Mouse (Mus musculus) liver, embryonic 12.5 days (tissue): ENCODE data around the gene Slc2a9. TPM values are rescaled to one million over a fixed set of nuclear protein-coding genes. Genes with fewer than 3 reads are reported as not detected.

Experiments
- ATAC-seq: fragments of 200-750 bp; cut with Nextera tagmentation; 2 replicates; pipeline ENCODE4 v1.8.0; 2017; ENCODE audit warnings: moderate number of reproducible peaks, mild to moderate bottlenecking, moderate library complexity
- H3K27ac ChIP-seq: fragments of 300-500 bp; sonication (generic); 2 replicates; pipeline ENCODE4 v1.5.1; 2016; ENCODE audit warnings: mild to moderate bottlenecking
- H3K27me3 ChIP-seq: fragments of 300-500 bp; sonication (generic); replicated peaks from 2 replicates; pipeline ENCODE4 v1.6.1; 2016; ENCODE audit warnings: mild to moderate bottlenecking, moderate library complexity
- H3K36me3 ChIP-seq: fragments of 300-500 bp; sonication (generic); 2 replicates; pipeline ENCODE4 v1.6.1; 2016; ENCODE audit warnings: mild to moderate bottlenecking, moderate library complexity
- H3K4me1 ChIP-seq: fragments of 300-500 bp; sonication (generic); 2 replicates; pipeline ENCODE4 v1.6.1; 2016
- H3K4me2 ChIP-seq: fragments of 300-500 bp; sonication (generic); 2 replicates; pipeline ENCODE4 v1.6.1; 2016; ENCODE audit warnings: mild to moderate bottlenecking, moderate library complexity
- H3K4me3 ChIP-seq: fragments of 300-500 bp; sonication (generic); 2 replicates; pipeline ENCODE4 v1.5.1; 2016; ENCODE audit warnings: mild to moderate bottlenecking, moderate library complexity
- H3K9ac ChIP-seq: fragments of 300-500 bp; sonication (generic); 2 replicates; pipeline ENCODE4 v1.6.1; 2016; ENCODE audit warnings: mild to moderate bottlenecking, moderate library complexity
- H3K9me3 ChIP-seq: fragments of 300-500 bp; sonication (generic); replicated peaks from 2 replicates; pipeline ENCODE4 v1.6.1; 2016; ENCODE audit warnings: mild to moderate bottlenecking, moderate library complexity
- WGBS: fragments of 180-500 bp; shearing (Covaris S2); methylation state at CpG from one replicate; pipeline ENCODE4 v1.1.7; 2016; ENCODE audit not compliant: insufficient replicate concordance; 5-methylcytosine and 5-hydroxymethylcytosine counted together
- polyA plus RNA-seq: library from polyadenylated mRNA; unstranded; fragments of >200 nt; fragmentation: Nextera tagmentation; extraction: Ambion mirVana; gene quantifications from 2 replicates; pipeline ENCODE4 v1.2.1, GENCODE M21; 2016

Gene Slc2a9
- polyA plus RNA-seq, 1 experiment from 2014 or later: 0.60 TPM

GRCm38 (mm10) chr5:38536822-38537221, 33.9 kb upstream of the Slc2a9 start:
- no peak overlapping the region for H3K27ac ChIP-seq
- H3K9me3 ChIP-seq: no peaks in the 10 kb centered on the region
- H3K9ac ChIP-seq: no peak overlapping the region
- H3K36me3 ChIP-seq: peaks cover 99% of the 10 kb centered on the region
- no peaks in the 10 kb centered on the region for H3K27me3 ChIP-seq
- H3K4me3 ChIP-seq: no peak overlapping the region
- H3K4me1 ChIP-seq: peaks cover 4% of the 10 kb centered on the region; the same call in 1 of the 2 replicates
- WGBS: 83% methylated on average over 3 of the region's 3 CpGs
- no peak overlapping the region for H3K4me2 ChIP-seq
- ATAC-seq: no peak

GRCm38 (mm10) chr5:38532084-38532483, 29.1 kb upstream of the Slc2a9 start:
- WGBS: 82% methylated on average over 4 of the region's 4 CpGs
- Histone ChIP-seq H3K9me3 (no peaks in the 10 kb centered on the region), H3K4me3 (no peak overlapping the region), H3K27me3 (no peaks in the 10 kb centered on the region), H3K4me1 (no peaks in the 10 kb centered on the region), H3K36me3 (peaks cover 99% of the 10 kb centered on the region), H3K9ac (no peak overlapping the region), H3K27ac (no peak overlapping the region), H3K4me2 (no peak overlapping the region)
- no peak for ATAC-seq

GRCm38 (mm10) chr5:38529724-38530428, 26.9 kb upstream of the Slc2a9 start:
- ATAC-seq: 0 out of 2 replicates have a peak, but pooled peaks have one; percentile 9
- H3K9ac ChIP-seq: no peak overlapping the region
- no peak overlapping the region for H3K4me3 ChIP-seq
- H3K27ac ChIP-seq: no peak overlapping the region
- H3K4me2 ChIP-seq: no peak overlapping the region
- WGBS: 80% methylated on average over 6 of the region's 6 CpGs
- H3K4me1 ChIP-seq: no peaks in the 10 kb centered on the region
- peaks cover 98% of the 10 kb centered on the region for H3K36me3 ChIP-seq
- no peaks in the 10 kb centered on the region for H3K9me3 ChIP-seq
- H3K27me3 ChIP-seq: no peaks in the 10 kb centered on the region

- Histone ChIP-seq H3K27ac (no peak overlapping the region), H3K9ac (no peak overlapping the region), H3K36me3 (peaks cover 65% of the 10 kb centered on the region), H3K4me3 (no peak overlapping the region), H3K4me2 (no peak overlapping the region), H3K9me3 (no peaks in the 10 kb centered on the region), H3K27me3 (no peaks in the 10 kb centered on the region), H3K4me1 (no peaks in the 10 kb centered on the region)
- WGBS: 91% methylated on average over 5 of the region's 5 CpGs
- no peak for ATAC-seq
Observed at GRCm38 (mm10) chr5:38522977-38523376, 20.0 kb upstream of the Slc2a9 start.

- no peak overlapping the region for H3K4me2 ChIP-seq
- H3K4me1 ChIP-seq: peaks cover 4% of the 10 kb centered on the region
- no peak for ATAC-seq
- H3K9me3 ChIP-seq: no peaks in the 10 kb centered on the region
- no peak overlapping the region for H3K27ac ChIP-seq
- H3K4me3 ChIP-seq: no peak overlapping the region
- 50% methylated on average over 1 of the region's 1 CpGs for WGBS
- H3K9ac ChIP-seq: no peak overlapping the region
- no peaks in the 10 kb centered on the region for H3K27me3 ChIP-seq
- H3K36me3 ChIP-seq: peaks cover 63% of the 10 kb centered on the region
Observed at GRCm38 (mm10) chr5:38520838-38521237, 17.9 kb upstream of the Slc2a9 start.

- Histone ChIP-seq H3K27ac (no peak overlapping the region), H3K4me3 (no peak overlapping the region), H3K9me3 (no peaks in the 10 kb centered on the region), H3K27me3 (no peaks in the 10 kb centered on the region), H3K9ac (no peak overlapping the region), H3K4me2 (no peak overlapping the region), H3K36me3 (peaks cover 72% of the 10 kb centered on the region), H3K4me1 (peaks cover 26% of the 10 kb centered on the region)
- no peak for ATAC-seq
- WGBS: 20% methylated on average over 6 of the region's 6 CpGs
Observed at GRCm38 (mm10) chr5:38516267-38516666, 13.3 kb upstream of the Slc2a9 start.

- no peak for ATAC-seq
- Histone ChIP-seq H3K4me3 (0 out of 2 replicates have a peak overlapping the region, but pooled peaks have one; percentile 7), H3K4me1 (peaks cover 55% of the 10 kb centered on the region), H3K27ac (peak overlapping the region; percentile 61), H3K4me2 (peak overlapping the region; percentile 48), H3K27me3 (no peaks in the 10 kb centered on the region), H3K9me3 (no peaks in the 10 kb centered on the region), H3K9ac (no peak overlapping the region), H3K36me3 (peaks cover 68% of the 10 kb centered on the region)
- WGBS: 36% methylated on average over 2 of the region's 2 CpGs
Observed at GRCm38 (mm10) chr5:38512991-38513390, 10.0 kb upstream of the Slc2a9 start.

GRCm38 (mm10) chr5:38509568-38509967, 6.6 kb upstream of the Slc2a9 start:
- 18% methylated on average over 4 of the region's 4 CpGs for WGBS

GRCm38 (mm10) chr5:38505435-38505765, 2.5 kb upstream of the Slc2a9 start:
- Histone ChIP-seq H3K4me2 (peak overlapping the region; percentile 45), H3K27me3 (no peaks in the 10 kb centered on the region), H3K4me1 (peaks cover 88% of the 10 kb centered on the region), H3K36me3 (peaks cover 2% of the 10 kb centered on the region; the same call in 1 of the 2 replicates), H3K9ac (peak overlapping the region; percentile 65), H3K9me3 (no peaks in the 10 kb centered on the region), H3K4me3 (no peak overlapping the region), H3K27ac (peak overlapping the region; percentile 96)
- 16% methylated on average over 3 of the region's 3 CpGs for WGBS
- peak; percentile 25 for ATAC-seq

More at GRCm38 (mm10) chr5:38509568-38509967, 6.6 kb upstream of the Slc2a9 start:
- no peaks in the 10 kb centered on the region for H3K27me3 ChIP-seq
- H3K27ac ChIP-seq: peak overlapping the region; percentile 96
- H3K9ac ChIP-seq: peak overlapping the region; percentile 74
- peak overlapping the region; percentile 63 for H3K4me3 ChIP-seq
- peaks cover 84% of the 10 kb centered on the region for H3K4me1 ChIP-seq
- peak overlapping the region; percentile 73 for H3K4me2 ChIP-seq
- H3K9me3 ChIP-seq: no peaks in the 10 kb centered on the region
- ATAC-seq: peak; percentile 94
- H3K36me3 ChIP-seq: peaks cover 37% of the 10 kb centered on the region

- no peak for ATAC-seq
- Histone ChIP-seq H3K4me3 (no peak overlapping the region), H3K27ac (peak overlapping the region; percentile 96), H3K4me1 (peaks cover 88% of the 10 kb centered on the region), H3K36me3 (no peaks in the 10 kb centered on the region; the same call in 1 of the 2 replicates), H3K4me2 (peak overlapping the region; percentile 45), H3K9me3 (no peaks in the 10 kb centered on the region), H3K27me3 (no peaks in the 10 kb centered on the region), H3K9ac (peak overlapping the region; percentile 65)
- WGBS: 28% methylated on average over 6 of the region's 6 CpGs
Observed at GRCm38 (mm10) chr5:38504747-38505434, 1.9 kb upstream of the Slc2a9 start.

GRCm38 (mm10) chr5:38504116-38504515, 1.2 kb upstream of the Slc2a9 start:
- Histone ChIP-seq H3K4me3 (no peak overlapping the region), H3K9ac (no peak overlapping the region), H3K36me3 (no peaks in the 10 kb centered on the region), H3K4me1 (peaks cover 90% of the 10 kb centered on the region), H3K27me3 (no peaks in the 10 kb centered on the region), H3K27ac (peak overlapping the region; percentile 96), H3K9me3 (no peaks in the 10 kb centered on the region), H3K4me2 (no peak overlapping the region)
- ATAC-seq: no peak
- 77% methylated on average over 1 of the region's 1 CpGs for WGBS

- no peaks in the 10 kb centered on the region for H3K36me3 ChIP-seq
- H3K9me3 ChIP-seq: no peaks in the 10 kb centered on the region
- peaks cover 72% of the 10 kb centered on the region for H3K4me1 ChIP-seq
- peak overlapping the region; percentile 84 for H3K27ac ChIP-seq
- H3K9ac ChIP-seq: peak overlapping the region; percentile 27
- H3K4me2 ChIP-seq: peak overlapping the region; percentile 15; the same call in 1 of the 2 replicates
- WGBS: 63% methylated on average over 8 of the region's 8 CpGs
- no peak overlapping the region for H3K4me3 ChIP-seq
- no peaks in the 10 kb centered on the region for H3K27me3 ChIP-seq
- peak; percentile 74 for ATAC-seq
Observed at GRCm38 (mm10) chr5:38500043-38500442, 2.9 kb downstream of the Slc2a9 start.
